Mouse (Mus musculus) heart, postnatal 4 days (tissue): ENCODE data around the gene Prkar2a. TPM values are rescaled to one million over a fixed set of nuclear protein-coding genes. Genes with fewer than 3 reads are reported as not detected.

ENCODE experiments used
- DNase-seq: peaks from one replicate; pipeline ENCODE4 v3.0.0; 2021
- total RNA-seq, 2 experiments: library from RNA; stranded (reverse); gene quantifications; 2 replicates each; pipeline ENCODE4 v1.2.3; 2021

Prkar2a gene
- total RNA-seq, 2 experiments from 2014 or later: 74.0 to 79.7 TPM

DNA sequence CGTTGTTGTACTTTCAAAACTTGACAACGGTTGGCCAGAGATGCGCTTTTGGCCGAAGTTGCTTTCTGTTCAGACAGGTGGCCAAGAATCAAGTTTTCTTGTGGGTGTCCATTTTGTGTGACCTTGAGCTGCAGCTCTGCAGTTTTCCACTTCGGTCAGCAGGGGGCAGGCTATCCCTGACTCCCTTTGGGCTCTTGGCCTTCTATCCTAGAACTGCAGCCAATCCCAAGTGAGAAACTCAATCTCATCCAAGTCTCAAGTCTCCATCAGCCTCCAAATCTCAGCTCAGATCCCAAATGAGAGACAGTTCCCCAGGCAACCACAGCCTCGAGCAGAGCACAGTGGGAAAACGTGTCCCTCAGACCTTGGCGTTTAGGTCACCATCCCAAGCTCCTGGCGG, 64.2 kb downstream of the Prkar2a start:
- DNase-seq: peak; percentile 67

DNA sequence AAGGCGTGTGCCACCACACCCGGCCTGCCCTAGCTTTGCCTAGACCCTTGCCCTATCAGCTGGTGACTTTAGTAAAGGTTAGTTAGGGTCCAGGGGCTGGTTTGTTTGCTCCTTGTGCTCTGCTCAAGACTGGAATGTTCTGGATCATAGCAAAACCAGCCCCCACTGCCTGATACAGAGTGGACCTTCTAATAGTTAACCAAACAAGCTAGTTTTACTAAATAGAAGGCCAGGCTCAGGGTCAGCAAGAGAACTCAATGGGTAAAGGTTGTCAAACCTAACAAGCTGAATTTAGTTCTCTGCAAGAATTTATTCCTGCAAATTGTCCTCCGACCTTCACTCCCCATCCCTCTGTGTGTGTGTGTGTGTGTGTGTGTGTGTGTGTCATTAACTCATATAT, 64.9 kb downstream of the Prkar2a start:
- no peak for DNase-seq

DNA sequence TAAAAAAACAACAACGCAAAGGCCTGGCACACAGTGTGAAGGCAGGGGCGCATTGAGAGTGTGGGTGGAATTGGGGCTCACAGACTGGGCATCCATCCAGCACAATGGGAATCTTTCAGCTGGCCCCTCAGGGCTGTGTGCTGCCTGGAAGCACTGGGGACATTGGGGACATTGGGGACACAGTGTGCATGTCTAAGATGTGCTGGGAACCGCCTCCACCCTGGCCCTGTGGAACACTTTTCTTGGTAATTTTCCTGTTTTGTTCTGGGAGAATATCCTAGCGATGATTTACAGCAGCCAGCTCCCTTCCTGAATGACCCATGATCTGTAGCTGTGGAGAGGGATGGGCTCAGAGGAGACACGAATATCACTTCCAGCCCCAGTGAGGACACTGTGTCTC, 65.3 kb downstream of the Prkar2a start:
- no peak for DNase-seq

DNA sequence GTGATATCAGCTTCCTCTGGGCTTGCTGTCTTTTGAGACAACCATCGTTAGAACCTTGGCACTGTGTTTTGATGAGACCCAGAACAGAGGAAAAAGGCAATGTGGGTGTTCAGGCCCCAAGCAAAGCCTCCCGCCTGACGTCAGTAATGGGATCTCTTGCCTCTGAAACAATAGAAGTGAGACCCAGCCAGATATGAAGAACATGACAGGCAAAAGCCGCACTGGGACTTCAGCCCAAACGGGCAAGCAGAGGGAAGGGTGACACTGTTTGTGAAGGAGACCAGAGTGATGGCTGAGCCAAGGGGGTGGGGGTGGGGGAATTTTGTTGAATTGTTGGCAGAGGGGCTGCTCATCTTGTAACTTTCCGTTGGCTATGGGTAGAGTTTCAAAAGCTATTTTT, 68.3 kb downstream of the Prkar2a start:
- peak; percentile 13 for DNase-seq

DNA sequence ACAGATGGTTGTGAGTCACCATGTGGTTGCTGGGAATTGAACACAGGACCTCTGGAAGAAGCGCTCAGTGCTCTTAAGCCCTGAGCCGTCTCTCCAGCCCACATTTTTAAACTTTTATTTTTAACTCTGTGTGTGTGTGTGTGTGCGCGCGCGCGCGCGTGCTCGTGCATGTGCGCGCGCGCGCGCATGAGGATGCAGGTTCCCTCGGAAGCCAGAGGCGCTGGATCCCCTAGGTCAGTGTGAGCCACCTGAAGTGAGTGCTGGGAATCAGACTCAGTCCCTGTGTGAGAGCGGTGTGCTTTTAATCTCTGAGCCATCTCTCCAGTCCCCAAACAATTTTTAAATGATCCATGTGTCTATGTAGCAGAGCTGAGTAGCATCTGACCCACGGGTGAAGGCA, 70.0 kb downstream of the Prkar2a start:
- no peak for DNase-seq

DNA sequence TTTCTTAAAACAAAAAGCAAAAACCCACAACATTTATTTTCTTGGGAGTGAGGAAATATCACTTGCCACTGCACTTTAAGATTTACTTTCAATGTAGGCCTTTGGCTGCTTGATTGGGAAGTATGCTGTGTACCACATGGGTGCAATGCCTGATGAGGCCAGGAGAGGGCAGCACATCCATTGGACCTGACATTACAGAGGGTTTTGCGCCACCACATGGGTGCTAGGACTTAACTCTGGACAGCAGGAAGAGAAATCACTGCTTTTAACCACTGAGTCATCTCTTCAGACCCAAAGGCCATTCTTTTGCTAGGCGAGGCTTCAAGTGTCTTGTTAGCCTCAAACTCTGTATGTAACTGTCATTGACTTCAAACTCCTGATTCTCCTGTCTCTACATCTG, 70.7 kb downstream of the Prkar2a start:
- DNase-seq: peak; percentile 58

DNA sequence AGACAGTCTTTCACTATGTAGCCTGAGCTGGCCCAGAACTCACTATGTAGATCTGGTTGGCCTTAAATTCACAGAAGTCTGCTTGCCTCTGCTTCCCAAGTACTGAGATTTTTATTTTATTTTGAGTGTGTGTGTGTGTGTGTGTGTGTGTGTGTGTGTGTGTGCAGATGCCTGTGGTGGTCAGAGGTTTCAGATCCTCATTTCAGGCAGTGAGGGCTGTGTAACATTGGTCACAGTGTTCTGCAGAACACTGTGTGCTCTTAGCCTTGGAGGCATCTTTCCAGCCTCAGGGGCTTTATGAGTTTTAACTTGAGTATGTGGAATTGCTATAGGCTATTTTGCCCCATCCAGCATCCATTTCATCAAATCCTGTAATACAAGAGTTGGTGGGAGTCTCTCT, 72.4 kb downstream of the Prkar2a start:
- no peak for DNase-seq

DNA sequence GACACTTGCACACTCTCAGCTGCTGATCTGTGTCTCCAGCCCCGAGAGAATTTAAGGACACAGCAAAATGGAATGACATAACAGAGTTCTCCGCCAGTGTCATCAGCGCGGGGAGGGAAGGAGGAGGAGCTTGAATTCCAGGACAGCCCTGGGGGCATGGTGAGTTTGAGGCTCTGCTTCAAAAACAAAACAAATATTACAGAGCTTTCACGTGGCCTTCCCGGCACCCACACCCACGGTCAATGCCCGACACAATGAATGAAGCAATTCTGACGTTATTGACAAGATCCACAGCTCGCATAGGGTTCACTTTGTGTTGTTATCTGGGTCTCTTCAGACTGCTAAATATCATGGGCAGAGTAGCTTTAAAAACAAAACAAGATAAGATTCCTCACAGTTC, 75.9 kb downstream of the Prkar2a start:
- DNase-seq: no peak

DNA sequence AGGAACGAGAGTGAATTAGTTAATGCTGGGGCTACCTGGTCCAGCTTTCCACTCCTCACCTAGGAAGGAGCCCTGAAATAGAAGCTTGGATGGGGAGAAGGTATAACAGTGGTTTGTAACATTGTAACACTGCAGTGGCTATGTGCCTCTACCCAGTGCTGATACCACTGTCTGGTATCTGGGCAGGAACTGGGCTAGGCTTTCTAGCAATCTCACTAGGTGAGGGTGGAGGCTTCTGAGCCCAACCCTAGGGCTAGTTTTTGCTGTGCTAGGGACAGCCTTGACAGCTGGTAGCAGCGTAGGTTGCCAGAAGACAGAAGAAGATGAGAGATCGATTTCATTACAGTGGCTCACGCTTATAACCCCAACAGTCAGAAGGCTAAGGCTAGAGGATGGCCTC, 87.5 kb downstream of the Prkar2a start:
- no peak for DNase-seq

DNA sequence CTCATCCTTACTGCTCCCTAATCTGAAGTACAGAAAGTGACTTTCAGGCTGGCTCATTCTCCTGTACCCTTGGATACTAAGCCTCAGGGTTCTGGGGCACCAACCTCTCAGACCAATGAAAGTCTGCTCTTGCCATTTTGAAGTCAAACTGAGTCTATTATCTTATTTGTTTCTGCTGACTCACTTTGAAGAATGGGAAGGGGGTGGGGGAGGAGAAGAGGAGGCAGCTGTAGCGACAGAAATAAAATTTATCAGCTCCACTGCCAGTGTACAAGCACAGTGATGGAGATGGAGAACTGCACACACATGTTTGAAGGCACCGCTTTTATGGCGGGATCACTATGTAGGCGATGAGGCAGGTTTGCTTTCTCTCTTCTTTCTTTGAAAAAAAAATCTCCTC, 88.2 kb downstream of the Prkar2a start:
- DNase-seq: no peak

DNA sequence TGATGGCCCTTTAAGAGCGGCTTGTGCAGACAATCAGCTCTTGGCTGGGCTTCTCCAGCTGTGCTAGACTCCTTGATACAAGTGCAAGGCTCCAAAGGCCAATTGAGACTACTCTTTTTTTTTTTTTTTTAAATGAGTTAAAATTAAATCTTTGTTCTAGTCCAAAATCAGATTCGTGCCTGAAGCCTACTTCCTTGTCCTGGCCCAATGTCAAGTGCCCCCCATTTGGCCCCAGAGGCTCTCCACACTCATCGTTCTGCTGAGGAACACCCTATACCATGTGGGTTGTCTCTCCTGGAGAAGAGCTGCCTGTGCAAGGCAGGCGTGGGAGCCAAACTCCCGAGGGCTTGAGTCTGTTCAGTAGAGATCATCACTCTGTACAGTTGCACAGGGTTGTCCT, 91.8 kb downstream of the Prkar2a start:
- DNase-seq: peak; percentile 15

DNA sequence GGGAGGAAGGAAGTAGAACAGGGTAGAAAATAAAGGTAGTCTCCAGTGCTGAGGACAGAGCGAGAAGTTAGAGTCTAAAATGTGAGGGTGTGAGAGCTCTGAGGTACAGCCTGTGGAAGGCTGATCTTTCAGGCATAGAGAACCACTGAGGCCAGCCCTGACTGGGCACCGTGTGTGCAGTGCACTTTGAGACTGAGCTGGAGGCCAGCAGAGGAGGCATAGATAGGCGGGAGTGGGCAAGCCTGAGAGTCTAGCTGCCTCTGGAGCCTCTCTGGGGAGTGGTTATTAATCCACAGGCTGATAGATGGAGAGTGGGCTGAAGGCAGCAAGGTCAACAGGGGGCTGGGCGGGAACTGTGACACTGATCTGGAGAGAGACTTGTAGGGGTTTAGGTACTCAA, 92.8 kb downstream of the Prkar2a start:
- DNase-seq: no peak

DNA sequence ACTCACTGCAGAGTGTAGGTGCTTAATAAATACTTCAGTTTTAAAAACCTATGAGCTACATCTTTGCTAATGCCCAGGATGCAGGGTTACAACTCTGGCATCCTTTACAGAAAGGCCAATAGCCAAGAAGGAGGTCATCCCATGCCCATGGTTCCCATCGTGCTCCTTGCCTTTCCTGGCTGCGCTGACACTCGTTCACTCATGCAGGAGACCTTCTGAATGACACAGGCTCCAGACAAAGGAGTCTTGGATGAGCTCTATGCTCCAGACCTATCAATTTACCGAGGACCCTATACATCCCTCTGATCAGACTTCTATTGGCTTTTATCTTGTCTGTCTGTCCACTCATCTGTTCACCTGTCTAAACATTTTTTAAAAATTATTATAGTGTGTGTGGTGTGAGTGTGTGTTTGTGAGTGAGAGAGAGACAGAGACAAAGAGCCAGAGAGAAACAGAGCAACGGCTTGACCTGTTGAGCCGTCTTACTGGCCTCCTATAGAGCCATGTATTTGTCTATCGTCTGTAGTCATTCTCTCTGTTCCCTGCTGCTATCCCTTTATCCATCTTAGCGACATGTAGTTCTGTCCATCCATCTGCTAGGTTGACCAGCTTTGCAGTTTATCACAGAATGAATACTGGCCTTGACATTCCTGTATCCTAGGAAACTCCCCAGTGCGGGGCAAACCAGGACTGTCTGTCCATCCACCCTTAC, 93.9 kb downstream of the Prkar2a start:
- no peak for DNase-seq

DNA sequence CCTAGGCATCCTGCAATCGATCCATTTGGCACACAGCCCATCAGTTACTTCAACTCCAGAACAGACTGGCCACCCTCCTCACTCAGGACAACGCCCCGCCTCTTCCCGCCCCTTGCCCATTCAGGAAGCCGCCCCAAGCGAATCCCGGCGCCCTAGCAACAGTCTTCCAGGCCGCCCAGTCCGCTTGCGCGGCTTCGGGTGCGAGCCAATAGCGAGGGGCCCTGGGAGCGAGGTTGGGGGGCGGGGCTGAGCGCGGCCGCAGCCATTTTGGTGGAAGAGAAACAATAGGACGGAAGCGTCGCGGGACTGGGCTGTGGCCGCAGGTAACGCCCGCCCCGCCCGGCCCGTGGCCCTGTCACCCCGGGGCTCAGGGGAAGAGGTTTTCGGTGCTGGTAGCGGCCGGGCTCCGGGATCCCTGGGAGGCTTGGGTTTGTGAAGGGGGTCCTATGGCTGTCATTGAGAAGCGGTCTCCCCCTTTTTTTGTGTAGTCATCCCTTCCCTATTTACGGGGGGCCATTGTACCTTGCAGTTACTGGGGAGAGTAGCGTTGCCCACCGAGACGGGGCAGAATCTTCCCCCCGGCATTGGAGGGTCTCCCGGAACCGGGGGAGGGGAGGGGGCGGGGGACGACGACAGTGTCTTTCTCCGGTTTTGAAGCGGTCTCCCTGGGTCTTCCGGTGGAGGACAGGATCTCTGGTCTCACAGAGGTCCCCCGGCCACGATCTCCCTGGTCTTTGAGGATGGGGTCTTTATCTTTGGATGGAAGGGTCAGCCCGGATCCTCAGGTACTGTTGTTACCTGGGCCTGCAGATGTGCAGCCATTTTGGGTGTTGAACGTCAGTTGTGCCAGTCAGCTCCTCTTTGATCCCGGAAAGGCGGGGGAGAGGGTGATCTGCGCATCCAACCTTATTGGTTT, 94.7 kb downstream of the Prkar2a start, which contains the start of gene Ip6k2:
TSS of gene Ip6k2 (plus strand) at position 249 of the 916 bp plus-strand sequence.
- DNase-seq: peak; percentile 98

DNA sequence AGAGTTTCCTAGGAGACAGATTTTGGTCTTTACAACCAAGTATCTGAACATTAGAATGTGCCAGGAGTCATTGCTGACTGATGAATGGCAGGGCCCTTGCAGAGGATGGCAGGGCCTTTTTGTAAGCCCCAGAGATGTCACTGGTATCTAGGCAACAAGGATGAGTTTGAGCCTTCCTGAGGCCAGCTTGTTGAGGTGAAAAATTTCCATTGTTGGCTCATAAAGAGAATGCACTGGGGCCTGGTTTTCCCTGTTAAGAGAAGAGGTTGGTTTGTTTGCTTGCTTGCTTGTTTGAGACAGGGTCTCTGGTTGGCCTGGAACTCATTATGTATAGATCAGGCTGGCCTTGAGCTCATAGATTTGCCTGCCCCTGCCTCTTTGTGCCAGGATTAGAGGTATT, 96.3 kb downstream of the Prkar2a start:
- DNase-seq: no peak

DNA sequence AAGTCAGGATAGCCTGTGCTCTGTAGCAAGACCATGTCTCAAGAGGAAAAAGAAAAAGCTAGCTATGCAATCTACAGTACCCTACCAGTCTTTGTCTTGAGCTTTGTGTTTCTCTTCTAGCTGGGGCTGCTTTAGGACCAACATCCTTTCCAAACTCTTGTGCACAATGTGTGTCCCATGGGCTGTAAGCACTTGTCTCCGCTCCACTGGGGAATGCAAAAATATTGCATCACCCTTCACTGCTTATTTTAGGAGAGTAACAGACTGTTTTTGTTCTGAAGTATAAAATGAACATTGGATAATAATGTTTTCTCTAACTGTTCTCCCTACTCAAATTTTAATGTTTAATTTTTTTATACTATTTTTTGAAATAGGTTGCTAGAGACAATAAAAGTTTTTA, 97.4 kb downstream of the Prkar2a start:
- DNase-seq: no peak

DNA sequence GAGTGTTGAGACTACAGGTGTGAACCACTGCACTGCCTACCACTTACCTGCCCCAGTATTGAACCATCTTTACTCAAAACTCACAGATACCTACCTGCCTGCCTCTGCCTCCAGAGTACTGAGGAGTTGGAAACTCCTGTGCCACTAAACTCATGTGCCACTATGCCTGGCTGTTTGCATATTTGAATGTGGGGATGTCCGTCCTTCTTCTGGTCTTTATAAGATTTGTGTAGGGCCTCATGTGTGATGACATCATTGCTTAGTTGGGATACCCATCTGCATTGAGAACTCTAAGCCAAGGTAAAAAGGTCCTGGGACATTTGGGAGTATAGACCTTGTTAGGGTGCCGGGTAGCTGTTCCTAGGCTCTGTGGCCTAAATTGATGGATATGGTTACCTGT, 98.0 kb downstream of the Prkar2a start:
- DNase-seq: no peak

DNA sequence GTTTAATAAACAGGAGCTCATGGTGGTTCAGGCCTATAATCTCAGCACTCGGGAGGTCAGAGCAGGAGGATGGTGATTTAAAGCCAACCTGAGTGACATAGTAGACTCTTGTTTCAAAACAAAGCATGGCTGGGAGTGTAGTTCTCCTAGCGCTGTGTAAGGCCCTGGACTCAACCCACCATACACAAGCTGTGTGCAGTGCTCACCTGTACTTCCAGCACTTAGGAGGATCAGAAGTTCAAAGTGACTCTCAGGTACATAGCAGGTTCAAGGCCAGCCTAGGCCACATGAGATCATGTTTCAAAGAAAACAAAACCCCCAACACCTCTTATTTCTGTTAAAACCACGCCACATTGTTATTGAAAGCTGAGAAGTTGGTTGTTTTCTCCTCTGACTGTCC, 99.6 kb downstream of the Prkar2a start:
- no peak for DNase-seq

DNA sequence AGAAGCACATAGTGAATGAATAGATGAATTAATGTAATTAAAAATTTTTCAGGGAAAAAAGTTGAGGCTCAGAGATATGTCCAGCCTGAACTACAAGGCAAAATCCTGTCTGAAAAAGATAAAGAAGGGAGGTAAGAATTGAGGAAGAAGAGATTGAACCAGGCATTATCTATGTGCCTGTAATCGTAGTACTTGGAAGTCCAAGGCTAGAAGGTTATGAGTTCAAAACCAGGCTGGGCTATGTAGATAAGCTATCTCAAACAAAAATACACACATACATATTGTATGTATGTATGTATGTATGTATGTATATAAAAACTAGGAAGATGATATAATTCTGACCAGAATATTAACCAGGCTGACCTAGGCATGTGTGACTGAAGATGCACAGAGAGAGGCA, 103.2 kb downstream of the Prkar2a start:
- DNase-seq: no peak

DNA sequence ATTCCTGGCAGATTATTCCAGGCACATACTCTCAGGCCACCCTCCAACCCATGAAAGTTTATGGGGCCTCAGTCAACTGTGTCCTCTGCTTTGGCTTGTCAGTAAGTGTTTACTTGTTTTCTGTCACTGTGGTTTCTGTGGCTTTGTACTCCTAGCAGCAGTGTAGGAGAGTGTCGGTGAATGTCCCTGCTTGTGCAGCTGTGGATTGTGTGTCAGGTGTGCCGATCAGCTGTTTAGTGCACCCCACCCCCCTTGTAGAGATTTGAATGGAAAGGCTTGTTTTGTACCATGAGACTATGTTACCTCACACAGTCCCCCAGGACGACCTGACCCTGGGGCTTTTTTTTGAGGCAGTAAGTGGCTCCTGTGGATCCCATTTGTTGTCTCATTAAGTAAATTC, 103.6 kb downstream of the Prkar2a start:
- DNase-seq: no peak

DNA sequence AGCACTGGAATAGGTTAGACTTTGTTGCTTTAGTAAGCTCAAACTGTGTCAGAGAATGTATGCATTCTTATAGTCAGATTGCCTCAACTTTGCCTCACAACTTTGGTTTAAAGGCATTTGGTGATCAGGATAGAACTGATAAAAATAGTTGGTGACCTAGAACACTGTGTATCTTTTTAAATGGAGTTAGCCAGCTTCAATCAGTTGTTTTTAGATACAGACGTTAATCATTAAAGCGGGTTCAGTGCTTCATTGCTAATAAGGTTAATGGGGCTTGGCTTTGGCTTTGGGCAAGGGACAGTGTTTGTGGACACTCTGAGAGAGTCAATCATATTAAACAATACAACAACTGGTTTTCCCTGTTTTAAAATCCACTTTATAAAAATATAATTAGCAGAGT, 106.2 kb downstream of the Prkar2a start:
- no peak for DNase-seq

DNA sequence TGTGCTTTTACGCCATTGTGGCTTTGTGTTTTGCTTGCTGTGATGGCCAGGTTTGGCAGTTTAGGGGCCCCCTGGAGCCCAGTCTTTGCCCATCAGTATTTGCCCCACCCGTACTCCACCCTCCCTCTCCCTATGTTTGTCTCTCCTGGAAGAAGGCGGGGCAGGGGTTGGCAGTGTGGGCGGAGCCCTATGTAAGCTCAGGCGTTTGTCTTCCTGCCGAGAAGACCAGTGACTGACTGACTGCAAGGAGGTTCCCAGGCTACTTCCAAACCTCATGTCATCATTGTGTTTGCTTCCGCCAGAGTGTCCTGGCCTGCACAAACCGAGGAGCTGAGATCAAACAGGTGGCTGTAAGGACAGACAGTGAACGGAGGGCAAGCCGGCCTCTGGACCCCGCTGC, 106.6 kb downstream of the Prkar2a start:
- DNase-seq: peak; percentile 36

DNA sequence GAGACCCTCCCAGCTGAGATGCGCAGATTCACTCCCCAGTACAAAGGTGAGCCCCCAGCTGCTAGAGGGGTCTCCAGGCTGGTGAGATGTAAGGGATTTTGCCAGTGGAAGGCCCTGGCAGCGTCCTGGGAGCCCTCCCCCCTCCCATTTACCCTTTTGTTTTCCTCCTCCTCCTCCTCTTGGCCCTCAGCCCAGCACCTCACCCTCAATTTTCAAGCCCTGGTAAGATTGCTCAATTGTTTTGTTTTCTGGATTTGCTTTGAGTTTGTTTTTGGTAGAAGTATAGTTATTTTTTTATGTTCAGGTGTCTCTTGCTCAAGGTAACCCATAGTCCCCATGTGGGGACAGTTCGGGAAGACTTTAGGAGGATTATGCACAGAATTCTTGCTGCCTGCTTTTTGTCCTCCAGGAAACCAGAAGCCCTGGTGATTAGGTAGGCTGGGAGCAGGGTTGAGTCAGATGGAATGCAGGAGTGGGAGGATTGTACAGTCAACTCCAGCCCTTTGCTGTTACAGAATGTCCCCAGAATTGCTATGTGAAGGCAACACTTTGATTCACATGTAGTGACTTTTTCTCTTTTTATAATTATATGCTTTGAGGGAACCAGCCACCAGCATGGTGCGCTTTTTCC, 107.4 kb downstream of the Prkar2a start:
- no peak for DNase-seq
